Mouse (Mus musculus) hematopoietic stem cell, adult 5-6 weeks (primary cell): ENCODE results near the gene Dok3. TPM values are rescaled to one million over a fixed set of nuclear protein-coding genes. Genes with fewer than 3 reads are reported as not detected.
"Not testable (repeated sequence)": the region's sequence is repeated elsewhere in the genome, so short reads cannot be mapped to it uniquely, and the experiment has no call there.

Experiments used
- ATAC-seq, 2 experiments: fragments of 125-278 bp in 1 of 2; replicated peaks in 1 of 2; 2 replicates each; pipeline ENCODE4 v1.8.0; 2016 to 2017; ENCODE audit warnings: inconsistent platforms in 2 of 2, mild to moderate bottlenecking in 2 of 2, moderate number of reproducible peaks in 2 of 2, low read depth in 1 of 2, moderate TSS enrichment in 1 of 2; ENCODE audit not compliant: low FRiP score in 2 of 2, poor library complexity in 2 of 2, severe bottlenecking in 2 of 2, insufficient read depth in 1 of 2, low TSS enrichment in 1 of 2
- total RNA-seq: library from RNA; stranded (forward); fragments of 172-1452, 232-1000 nt; gene quantifications from 2 replicates; pipeline ENCODE4 v1.2.3, GENCODE M21; 2017

Dok3 gene
- 4.1 and 15.5 TPM in 2 replicates for total RNA-seq

DNA sequence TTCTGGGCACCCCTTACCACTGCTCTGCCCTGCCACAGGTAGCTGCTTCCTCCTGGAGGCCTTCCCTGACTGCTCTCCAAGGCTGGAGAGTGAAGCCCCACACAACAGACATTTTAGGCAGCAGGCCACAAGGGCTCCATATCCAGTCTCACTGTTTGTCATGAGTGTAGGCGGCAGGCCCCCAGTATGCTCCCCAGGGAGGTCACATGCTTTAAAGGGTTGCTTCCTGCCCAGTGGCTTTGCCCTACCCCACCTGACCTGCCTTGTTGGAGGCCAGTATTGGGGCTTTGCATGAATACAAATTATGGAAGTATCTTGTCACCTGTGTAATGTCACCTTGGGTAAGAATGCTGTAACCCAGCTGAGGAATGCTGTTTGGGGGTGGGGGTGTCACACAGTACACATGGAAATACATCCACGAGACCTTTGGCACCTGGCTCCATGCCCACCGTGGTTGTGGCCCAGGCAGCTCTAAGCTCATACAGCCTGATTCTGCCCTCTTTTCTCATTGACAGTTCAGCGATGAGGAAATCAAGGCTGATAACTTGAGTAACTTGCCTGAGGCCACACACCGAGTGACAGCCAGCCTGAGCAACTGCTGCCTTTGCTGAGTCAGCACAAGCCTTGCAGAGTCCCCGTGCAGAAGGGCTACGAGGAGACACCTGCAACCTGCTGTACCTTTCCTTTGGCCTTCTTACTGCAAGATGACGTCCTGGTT lies at the start of gene Dok3:
TSS of gene Dok3 (minus strand) at position 99 of the 718 bp plus-strand sequence.
- peak in 1 of 2 experiments; percentile 23; a peak in 1 of 4 replicates for ATAC-seq

DNA sequence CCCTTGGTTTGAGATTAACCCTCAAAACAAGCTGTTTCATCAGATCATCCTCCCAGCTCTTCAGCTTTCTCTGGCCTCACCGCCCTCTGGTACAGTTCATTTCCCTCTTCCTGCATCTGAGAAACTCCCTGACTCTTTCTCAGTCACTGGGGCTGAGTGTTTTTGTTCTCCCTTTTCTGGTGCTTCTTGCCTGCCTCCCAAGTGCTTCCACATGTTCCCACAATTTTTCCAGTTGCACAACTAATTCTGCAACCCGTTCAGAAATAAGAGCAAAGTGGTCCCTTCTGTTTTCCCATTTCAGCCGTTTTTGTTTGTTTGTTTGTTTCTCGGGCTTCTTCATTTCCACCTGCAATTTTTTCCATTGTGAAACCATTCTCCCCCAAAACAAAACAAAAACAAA lies 49.0 kb upstream of the Dok3 start:
- no peak for ATAC-seq

DNA sequence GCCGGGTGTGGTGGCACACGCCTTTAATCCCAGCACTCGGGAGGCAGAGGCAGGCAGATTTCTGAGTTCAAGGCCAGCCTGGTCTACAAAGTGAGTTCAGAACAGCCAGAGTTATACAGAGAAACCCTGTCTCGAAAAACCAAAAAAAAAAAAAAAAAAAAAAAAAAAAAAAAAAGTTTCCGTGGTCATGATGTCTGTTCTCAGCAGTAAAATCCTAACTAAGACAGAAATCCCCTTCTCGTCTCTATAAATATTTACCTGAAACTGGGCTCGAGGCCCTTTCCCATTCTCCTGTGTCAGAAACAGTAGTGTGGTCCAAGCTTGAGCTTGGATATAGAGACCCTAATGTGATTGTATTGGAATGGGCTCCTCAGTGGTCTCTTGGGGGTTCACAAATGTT lies 47.8 kb upstream of the Dok3 start:
- ATAC-seq: not testable (repeated sequence)

DNA sequence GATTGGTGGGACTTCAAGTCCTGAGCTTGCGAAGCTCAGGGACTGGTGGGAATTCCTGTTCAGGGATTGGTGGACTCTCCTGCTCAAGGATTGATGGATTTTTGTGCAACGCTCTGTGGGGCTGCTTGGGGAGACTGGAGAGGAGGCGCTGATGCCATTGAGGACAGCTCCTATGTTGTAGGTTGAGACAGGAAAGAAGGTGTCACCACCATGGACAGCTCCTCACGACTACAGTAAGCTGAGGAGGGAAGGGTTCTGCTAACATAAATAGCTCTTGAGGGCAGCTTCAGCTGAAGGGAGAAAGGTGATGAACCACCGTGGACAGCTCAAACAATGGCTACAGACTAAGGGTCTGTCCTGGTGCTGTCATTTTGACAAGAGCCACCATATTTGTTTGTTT lies 46.8 kb upstream of the Dok3 start:
- ATAC-seq: no peak

DNA sequence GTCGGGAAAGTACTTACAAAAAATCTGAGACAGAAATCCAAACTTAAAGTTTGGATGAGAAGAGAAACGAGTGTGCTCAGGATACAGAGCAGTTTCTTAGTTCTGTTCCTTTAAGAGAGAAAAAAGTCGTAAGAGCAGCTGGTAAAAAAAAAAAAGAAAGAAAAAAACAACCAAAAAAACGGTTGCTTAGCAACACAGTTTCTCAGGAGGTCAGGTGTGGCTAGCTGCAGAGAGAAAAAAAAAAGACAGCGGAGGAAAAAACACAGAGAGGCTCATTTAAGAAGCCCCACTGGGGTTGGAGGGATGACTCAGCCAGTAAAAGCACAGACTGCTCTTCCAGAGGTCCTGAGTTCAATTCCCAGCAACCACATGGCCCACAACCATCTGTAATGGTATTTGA lies 45.2 kb upstream of the Dok3 start:
- no peak for ATAC-seq

DNA sequence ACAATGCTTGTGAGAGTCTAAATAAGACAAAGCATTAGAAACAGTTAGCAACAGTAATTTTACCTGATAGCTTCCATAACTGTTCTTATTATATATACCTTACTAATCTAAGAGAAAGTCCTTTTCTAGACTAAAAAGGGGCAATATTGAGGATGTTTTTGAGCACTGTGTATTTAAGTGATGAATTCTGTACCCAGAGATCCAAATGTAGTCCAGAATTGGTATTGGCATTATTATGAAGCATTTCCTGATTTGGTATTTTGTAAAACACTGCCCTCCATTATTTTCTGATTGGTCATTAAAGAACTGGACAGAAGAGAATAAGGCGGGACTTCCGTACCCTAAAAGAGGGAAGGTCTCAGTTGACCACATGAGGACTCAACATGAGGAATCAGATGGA lies 44.3 kb upstream of the Dok3 start, which contains the start of gene Tmed9:
TSS of gene Tmed9 (plus strand) at position 301 of the 400 bp plus-strand sequence.
- ATAC-seq: no peak

DNA sequence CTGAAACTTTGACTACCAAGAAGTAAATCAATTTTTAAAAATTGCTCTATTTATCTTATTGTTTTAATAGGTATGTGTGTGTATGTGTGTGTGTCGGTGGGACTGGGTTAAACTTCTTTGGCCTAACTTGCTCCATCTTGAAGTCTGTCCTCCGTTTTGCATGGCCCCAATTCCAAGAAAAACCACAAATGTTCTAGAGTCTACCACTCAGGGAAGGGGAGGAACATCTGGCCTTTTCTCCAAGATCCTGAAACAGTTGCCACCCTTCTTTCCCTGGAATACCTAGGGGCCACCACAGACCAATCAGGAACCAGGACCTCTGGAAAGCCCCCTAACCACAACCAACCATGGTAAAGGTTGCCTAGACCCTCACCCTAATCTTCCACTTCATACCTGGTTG lies 42.9 kb upstream of the Dok3 start:
- ATAC-seq: no peak

DNA sequence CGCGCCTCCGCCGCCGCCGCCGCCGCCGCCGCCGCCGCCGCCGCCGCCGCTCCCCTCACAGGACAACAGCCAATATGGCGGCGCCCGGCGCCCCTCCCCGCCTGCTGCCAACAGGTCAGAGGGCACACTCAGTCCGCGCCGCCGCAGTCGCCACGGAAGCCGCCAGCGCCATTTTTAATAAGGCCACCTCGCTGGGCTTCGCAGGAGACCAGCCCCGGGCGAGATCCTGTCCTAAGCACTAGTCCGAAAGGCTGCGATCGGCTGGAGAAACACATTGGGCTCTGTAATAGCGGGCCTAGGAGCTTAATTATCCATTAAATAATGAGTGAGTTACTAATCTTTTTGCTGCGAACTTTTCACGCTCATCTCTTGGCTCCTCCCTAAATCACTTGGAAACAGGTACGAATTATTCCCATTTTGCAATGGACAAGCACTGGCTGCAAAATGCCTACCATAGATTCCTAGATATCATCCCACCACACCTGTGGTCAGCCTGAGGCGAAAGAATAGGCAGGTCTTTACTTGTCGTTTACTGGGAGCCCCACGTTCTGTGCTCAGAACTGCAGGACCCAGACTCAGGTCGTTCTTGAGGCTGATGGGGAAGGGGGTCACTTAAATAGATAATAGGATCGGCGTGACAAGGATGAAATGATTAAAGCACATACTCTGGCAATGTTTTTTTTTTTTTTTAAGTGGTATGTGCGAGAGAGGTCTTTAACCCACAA lies 42.1 kb upstream of the Dok3 start, which contains the start of gene Fam193b:
TSS of gene Fam193b (minus strand) at position 94 of the 725 bp plus-strand sequence.
- ATAC-seq: peak; percentile 92 to 97

DNA sequence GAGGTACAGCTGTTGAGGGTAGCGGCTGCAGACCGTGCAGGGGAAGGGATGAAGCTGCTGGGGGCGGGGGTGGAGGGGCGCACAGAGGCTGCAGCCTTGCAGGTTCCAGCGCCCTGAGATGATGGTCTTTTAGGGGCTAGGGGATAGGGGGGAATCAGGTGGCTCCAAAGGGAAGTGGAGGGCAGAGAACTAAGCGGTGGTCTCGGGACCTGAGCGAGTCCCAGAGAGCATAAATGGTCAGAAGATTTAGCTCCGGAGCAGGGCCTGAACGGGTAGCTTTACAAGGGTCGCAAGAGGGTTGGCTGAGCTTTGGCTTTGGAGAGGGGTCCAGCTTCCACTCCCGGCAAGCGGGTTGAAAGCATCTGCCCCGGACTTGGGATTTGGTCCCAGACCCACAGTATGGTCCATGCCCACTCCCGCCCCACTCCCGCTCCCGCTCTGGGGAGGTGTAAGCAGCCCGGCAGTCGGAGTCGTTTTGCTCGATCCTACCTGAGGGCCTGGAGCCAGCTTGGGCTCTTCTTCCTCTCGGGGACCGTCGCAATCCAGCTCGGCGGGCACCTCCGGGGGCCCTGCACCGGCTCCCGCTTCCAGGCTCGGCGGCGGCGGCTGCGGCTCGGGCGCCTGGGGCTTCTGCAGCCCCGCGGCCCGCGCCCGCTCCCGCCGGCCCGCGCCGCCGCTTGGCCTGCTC lies 41.3 kb upstream of the Dok3 start:
- peak; percentile 33 to 35; a peak in 1 of 4 replicates for ATAC-seq

DNA sequence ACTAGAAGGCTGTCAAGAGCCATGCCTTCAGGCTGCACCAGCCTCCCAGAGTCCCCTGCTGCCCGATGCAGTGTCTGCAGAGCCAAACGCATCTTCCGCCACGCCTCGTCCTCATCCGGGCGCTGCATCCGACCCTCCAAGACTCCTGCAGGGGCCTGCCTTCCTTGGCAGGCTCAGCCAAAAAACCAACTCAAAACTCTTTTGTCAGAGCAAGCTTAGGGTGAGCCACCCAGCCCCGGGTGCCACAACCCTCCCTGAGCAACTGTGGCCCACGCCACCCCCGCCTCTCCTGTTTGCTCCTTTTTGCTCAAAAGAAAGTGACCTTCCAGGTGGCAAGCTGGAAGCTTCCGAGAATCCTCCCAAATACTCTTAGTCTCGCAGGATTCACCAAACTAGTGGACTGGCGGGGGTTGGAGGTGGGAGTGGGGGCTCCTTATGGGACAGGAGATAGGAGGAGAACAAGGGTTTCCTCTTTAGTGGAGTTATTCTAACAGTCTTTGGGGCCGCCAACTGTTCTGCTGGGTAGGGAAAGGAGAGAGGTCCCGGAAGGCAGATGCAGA lies 40.7 kb upstream of the Dok3 start:
- ATAC-seq: no peak

DNA sequence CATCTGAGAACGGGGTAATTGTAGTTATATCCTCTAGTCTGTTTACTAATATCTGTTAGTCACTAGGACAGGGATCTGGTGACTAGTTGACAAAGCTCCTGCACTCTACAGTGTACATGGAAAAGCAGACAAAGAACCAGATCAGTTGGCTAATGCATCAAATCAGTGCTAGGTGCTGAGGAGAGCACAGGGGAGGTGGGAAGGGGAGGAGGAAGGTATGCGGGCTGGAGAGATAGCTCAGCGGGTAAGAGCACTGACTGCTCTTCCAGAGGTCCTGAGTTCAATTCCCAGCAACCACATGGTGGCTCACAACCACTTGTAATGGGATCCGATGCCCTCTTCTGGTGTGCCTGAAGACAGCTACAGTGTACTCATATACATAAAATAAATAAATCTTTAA lies 39.4 kb upstream of the Dok3 start:
- ATAC-seq: not testable (repeated sequence)

DNA sequence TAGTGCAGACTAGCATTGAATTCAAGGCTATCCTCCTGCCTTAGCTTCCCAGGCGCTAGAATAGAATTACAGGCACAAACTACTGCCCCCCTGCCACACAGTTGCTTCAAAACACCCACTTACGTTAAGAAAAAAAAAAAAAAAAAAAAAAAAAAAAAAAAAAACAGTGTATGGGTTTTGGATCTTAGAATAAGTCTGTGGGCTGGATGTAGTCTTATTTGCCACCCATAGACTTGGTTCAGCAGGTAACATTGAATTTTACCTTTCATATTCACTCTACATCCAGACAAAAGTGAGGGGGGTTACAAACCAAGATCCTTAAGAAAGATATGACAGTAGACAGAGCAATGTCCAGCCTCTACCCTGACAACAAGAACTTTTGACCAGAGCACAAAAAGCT lies 38.9 kb upstream of the Dok3 start:
- no peak for ATAC-seq

DNA sequence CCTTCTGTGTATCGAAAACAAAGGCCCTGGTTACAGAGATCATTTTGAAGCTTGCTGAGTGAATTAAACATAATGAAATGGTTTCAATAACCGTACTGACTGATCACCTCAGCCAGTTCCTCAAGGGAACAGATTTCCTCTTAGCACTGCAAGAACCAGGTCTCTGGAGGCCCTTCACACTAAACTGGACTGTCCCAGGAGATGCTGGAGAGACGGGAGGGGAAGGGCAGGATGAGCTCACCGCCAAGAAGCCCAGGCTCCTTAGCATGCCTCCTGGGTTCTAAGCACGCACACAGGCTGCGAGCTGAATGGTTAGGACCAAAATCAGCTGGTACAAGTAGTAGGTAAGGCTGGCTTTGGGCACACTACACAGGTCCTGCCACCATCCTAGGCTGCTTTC lies 37.9 kb upstream of the Dok3 start:
- ATAC-seq: no peak

DNA sequence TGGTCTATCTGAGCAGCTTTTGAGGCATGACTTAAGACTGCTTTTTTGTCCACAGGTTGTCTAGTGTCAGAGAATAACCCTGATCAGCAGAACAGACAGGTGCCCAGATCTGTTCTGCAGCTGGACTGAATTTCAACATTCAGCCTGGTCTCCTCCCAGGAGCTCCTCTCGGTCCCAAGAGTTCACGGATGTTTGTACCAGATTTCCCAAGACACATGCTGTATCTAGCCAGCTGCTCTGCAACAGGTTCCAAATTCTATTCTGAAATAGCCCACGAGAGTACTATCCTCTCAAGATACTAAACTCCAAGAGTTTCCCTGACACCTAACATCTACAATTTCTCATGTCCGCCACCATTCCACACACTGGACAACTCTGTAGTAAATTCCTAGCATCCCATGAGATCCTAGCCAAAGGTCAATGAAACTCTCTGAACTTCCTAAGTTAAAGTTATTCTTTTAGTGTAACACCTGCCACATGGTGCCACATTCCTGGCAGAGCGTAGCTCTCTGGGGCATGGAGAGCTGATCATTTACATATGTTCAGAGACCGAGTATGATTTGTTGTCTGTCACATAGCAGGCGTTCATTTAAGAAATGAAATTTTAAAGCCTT lies 34.3 kb upstream of the Dok3 start:
- ATAC-seq: no peak

DNA sequence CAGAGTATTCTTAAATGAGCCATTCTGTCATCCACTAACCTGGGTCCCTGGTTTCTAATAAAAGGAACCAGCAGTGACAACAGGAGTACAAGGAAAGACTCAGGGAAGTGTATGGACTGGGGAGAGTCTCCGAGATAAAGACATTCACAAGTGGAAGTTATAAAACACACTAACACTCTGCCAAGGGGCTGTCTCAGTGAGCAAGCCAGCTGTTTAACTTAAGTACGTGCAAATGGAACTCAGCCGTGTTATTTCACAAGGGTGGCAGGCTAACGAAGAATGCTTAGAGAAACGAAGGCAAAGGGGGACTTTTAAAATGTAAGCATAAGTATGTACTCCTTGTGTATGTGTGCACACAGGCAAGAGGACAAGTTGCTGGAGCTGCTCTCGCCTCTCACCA lies 28.4 kb upstream of the Dok3 start:
- no peak for ATAC-seq

DNA sequence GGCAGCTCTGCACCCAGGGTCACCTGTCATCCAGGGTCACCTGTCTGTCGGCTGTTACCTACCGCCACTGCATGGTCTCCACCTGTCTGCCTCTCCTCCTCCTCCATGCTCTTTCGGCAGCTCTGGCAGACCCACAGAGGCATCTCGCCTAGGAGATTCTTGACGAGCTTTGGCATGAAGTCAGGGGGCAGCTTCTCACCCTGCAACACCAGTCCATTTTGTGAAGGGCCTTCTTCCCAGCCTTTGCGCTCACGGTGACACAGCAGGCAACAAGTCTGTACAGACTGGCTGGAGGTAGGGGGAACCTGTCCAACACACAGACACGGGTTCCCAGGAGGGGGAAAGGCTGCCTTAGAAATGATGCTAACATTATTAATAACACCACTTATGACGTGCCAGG lies 26.8 kb upstream of the Dok3 start:
- ATAC-seq: no peak

DNA sequence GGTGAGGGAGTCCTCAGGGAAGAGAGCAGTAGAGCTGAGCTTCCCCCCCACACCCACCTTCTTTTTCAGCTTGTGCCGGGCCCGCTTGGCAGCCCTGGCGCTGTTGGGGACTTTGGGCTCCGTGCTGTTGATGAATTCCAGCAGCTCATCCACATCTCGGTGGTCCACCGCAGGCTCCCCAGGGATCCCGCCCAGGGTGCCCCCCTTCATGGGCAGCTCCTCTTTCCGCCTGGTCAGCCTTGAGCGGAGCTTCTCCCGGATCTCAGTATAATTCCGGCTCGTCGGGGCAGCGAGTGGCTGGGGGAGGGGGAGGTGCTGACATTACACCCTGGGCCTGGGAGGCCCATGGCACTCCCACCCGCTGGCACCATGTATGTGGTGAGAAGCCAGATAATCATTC lies 20.0 kb upstream of the Dok3 start:
- ATAC-seq: no peak
